Mouse (Mus musculus) c-Kit-positive CD71-positive TER-119-positive erythroid progenitor cells, embryonic 14.5 days (primary cell): ENCODE measurements around the gene Notch3.
A peak's percentile ranks its signal among the peaks of the same experiment; 100 is the strongest.
"Not testable (repeated sequence)": the region's sequence is repeated elsewhere in the genome, so short reads cannot be mapped to it uniquely, and the experiment has no call there.

ENCODE experiments used
- DNase-seq: peaks from one replicate; pipeline ENCODE4 v3.0.0-alpha.2; 2013; ENCODE audit warnings: low spot score

Notch3 gene

GRCm38 (mm10) chr17:32118484-32118883, 48.2 kb downstream of the Notch3 start:
- no peak for DNase-seq

DNA sequence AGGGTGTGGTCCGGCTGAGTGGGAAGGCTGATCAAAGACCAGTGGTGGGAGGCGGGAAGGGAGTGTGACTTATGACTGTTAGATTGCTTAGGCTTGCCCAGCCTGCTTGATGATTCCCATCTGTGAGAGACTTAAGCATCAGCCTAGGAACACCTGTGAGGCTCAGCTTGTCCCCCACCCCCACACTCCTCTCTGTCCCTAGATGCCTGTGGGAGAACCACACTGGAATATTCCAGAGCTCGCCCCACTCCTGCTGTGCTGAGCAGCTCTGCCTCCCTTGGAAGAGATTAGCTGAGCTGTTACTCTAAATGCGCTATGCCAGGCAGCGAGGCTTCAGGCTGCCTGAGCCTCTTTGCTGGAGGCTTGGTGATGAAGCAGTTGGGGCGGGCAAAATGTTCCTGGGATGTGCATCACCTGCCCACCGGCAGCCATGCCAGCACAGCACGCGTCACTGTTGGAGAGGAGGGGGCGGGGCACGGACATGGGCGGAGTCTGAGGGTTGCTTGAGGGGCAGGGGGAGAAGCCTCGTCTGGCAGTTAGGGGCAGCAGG, 48.7 kb downstream of the Notch3 start:
- not testable (repeated sequence) for DNase-seq

DNA sequence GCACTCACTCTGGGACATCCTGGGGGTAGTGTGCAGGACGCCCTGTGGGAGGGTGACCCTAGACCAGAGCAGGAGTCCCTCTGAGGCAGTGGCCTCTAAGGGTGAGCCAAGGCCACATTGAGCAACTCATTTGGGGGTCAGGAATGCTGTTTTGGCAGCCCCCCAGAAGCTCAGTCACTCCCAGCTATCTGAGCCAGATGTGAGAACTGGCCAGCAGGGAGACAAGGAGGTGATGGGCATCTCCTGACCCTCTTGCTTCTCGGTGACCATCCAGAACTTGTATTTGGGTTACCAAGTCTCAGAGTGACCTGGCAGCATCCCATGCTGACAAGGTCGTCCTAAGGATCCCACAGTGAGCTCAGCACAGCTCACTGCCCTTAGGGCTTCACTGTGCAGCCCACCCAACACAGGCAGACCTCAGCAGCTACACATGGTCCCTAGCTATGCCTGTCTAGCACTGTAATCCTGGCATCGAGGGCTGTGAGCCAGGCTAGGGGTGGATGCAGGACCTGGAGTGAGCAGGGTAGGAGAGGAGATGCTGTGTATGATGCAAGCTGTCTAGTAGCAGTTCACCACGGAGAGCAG, 49.3 kb downstream of the Notch3 start:
- DNase-seq = no peak

DNA sequence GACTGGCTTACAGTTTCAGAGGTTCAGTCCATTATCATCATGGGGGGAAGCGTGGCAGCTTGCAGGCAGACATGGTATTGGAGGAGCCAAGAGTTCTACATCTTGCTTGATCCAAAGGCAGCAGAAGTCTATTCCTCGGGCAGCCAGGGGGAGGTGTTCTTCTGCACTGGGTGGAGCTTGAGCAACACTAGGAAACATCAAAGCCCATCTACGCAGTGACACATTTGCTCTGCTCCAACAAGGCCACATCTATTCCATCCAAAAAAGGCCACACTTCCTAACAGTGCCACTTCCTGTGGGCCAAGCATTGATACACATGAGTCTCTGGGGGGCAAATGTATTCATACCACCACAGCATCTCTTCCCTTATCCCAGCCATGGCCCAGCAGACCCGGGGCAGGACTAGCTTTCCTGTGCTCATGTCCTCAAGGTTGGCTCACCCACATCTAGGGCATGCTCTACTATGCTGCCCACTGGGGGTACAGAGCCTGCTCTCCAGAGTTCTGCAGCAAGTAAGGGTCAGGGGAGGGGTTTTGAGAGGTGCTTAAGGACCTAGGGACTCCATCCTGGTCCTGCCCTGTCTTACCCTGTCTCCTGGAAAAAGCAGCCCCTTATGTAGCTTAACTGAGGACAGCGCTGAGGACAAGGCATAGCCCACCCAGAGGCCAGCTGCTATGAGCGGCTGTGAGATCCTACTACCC, 49.9 kb downstream of the Notch3 start:
- no peak for DNase-seq

GRCm38 (mm10) chr17:32114486-32114885, 52.2 kb downstream of the Notch3 start:
- not testable (repeated sequence) for DNase-seq

DNA sequence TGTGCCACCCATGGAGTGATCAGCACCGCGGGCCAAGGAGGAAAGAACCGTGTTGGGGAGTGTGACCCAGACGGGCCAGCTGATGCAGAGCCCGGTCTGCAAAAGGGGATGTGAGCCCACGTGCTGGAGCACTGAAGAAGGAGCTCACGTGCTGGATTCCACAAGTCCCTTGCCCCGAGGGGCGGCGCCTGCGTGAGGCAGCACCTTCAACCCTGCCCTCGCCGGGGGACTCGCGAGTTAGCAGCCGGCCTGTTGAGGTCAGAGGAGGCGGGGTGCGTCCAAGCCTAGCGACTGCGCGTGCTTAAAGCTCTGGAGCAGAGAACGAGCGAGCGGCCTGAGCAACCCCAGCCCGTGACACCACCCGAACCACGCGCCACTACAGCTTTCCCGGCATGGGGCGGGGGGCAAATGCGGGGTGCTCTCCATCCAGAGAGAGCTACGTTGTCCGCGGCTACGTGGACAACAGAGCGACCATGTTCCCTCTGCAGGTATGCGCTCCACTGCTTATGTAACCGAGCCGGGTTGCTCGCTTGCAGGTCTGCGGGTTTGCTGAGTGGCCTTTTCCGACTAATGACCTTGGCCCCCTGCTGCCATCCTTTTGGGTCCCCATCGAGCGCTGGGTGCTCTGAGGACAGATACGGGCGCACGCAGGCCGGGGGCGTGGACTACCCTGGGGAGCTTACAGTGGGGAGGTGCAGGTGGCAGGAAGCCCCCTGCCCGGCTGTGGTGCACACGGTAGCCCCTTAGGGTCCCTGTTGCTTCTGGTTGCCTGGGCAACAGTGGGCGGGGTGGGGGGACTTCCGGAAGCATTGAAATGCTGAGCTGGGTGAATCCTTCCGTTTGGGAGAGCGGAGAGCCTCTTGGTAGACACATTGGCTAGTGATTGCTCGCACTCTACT, 52.9 kb downstream of the Notch3 start:
- no peak for DNase-seq

- DNase-seq = no peak
Observed at GRCm38 (mm10) chr17:32113255-32113522, 53.5 kb downstream of the Notch3 start.

GRCm38 (mm10) chr17:32112434-32113254, 54.0 kb downstream of the Notch3 start:
- DNase-seq = no peak

GRCm38 (mm10) chr17:32110980-32111780, 55.5 kb downstream of the Notch3 start:
- no peak for DNase-seq

GRCm38 (mm10) chr17:32110424-32110823, 56.2 kb downstream of the Notch3 start:
- no peak for DNase-seq

GRCm38 (mm10) chr17:32109201-32109940, 57.3 kb downstream of the Notch3 start:
- no peak for DNase-seq

GRCm38 (mm10) chr17:32108320-32109011, 58.2 kb downstream of the Notch3 start:
- peak; percentile 84 for DNase-seq

GRCm38 (mm10) chr17:32107877-32108276, 58.8 kb downstream of the Notch3 start:
- DNase-seq = no peak

DNA sequence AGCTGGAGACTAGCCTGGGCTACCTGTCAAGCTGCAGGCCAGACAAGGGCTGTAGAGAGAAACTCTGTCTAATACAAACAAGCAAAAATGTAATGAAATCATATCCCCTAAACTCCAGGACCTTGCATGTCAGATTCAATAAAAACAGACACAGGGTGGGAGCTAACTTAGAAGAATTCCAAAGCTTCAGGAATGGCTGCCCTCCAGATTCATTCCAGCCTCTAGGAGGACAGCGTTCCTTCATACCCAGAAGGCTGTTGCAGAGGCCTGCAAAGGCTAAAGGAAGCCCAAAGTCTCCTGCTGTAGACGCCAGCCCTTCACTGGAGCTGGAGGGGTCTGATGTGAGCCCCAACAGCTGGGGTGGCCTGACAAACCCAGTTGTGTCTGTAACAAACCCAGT, 60.3 kb downstream of the Notch3 start:
- no peak for DNase-seq

DNA sequence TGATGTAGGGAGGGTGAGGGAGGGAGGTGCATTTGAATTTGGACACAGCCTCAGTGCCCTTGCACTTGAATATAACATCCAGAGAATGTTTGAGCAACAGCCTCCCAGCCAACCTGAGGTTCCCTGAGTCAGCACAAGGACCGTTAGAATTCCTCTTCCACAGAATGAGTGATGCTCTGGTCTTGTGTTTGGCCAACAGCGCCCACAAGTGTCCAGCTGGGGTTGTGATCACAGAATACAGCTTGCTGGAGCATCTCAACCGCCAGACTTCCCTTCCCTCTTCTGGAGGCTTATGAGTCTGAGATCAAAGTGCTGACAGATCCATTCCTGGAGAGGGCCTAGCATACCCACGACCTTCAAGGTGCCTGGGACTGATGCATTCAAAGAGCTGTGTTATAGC, 63.6 kb downstream of the Notch3 start:
- DNase-seq = no peak

- no peak for DNase-seq
Observed at GRCm38 (mm10) chr17:32099943-32100586, 66.6 kb downstream of the Notch3 start.

DNA sequence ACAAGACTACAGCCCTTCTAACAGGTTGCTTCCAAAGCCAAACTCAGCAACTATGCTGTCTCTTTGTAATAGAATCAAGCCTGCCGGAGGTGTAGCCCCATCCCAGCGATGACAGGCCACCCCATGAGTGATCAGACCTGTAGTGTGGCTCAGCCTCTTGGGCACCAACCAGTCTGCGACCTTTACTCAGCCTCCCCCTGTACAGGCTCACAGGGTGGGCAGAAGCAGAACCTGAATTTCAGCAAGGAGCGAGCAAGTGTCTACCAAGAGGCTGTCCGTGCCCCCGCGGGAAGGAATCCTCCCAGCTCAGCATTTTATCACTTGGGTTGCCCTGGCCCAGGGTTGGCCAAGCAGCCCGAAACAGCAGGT, 67.1 kb downstream of the Notch3 start:
- no peak for DNase-seq

DNA sequence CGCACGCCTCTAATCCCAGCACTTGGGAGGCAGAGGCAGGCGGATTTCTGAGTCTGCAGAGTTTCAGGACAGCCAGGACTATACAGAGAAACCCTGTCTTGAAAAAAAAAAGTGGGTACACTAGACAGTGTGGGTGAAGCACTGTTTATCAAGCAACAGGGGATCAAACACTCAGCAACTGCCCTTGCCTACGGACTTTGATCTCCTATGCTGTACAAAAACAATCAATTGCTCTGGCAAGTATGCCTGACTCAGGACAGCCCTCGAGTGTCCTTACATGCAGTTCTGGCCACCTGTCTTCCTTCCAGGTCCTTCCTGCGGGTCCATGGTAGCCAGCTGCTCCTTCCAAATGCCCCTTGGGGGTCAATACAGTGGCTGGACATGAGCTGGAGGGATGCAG, 67.7 kb downstream of the Notch3 start:
- not testable (repeated sequence) for DNase-seq

- no peak for DNase-seq
Observed at GRCm38 (mm10) chr17:32097676-32098075, 69.0 kb downstream of the Notch3 start.
